Mouse (Mus musculus): Measurements from ENCODE around the gene Fbxl2.

DNA sequence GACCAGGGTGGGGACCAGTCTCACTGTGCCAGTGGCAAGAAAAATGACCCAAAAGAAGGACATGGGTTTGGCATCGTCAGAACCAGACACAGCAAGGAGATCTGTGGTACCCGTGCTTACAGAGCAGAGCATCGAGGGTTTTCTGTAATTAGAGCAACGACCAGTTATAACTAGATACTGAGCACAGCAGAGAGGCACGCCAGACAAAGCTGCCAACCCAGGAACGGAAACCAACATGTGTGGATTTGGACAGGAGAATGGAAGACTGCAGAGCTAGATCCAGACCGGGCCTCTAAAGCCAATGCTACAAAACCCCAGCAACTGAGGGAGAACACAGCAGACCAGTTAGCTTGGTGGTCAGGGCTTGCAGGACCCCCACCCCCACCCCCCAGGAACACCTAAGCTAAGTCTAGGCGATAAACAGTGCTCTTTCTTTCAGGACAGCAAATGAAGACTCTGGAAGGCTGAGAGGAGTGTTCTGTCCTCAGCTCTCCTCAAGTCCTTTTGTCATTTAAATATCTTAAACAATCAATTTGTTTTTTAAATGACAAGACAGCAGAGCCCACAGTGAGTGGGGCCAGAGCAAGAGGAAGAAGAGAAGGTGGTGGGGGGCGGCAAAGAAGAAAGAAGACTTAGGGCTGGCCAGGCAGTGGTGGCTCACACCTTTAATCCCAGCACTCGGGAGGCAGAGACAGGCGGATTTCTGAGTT lies 41.3 kb upstream of the Fbxl2 start:
- TF ChIP-seq POLR2A (IDR thresholded peaks at IDR 0.05; ENCODE audit: extremely low read depth, insufficient read depth, low read length) = no peak
- no peak for TF ChIP-seq CTCF (IDR thresholded peaks at IDR 0.05; ENCODE audit: extremely low read depth, insufficient read depth, low read length)

Measured in cortical plate, adult 2 months (tissue).